Mouse (Mus musculus): ENCODE data around the gene Xpo6. TPM values are rescaled to one million over a fixed set of nuclear protein-coding genes. Genes with fewer than 3 reads are reported as not detected.

The Xpo6 gene
- polyA plus RNA-seq, 1 experiment from 2014 or later = 51.5 TPM

- no peaks in the 10 kb centered on the region for H3K4me1 ChIP-seq
- H3K36me3 ChIP-seq = peaks cover 69% of the 10 kb centered on the region
- H3K9me3 ChIP-seq (replicated peaks) = no peaks in the 10 kb centered on the region
- H3K27me3 ChIP-seq = no peaks in the 10 kb centered on the region
- H3K9ac ChIP-seq = no peak overlapping the region
- 82% methylated on average over 6 of the region's 6 CpGs for WGBS
- no peak for ATAC-seq (ENCODE audit: insufficient number of reproducible peaks, low FRiP score, low TSS enrichment, low read depth)
- no peak overlapping the region for H3K4me3 ChIP-seq (replicated peaks)
- no peak overlapping the region for H3K27ac ChIP-seq (replicated peaks)
- no peak overlapping the region for H3K4me2 ChIP-seq (replicated peaks)
Measured at GRCm38 (mm10) chr7:126168584-126168983, 31.7 kb downstream of the Xpo6 start.

GRCm38 (mm10) chr7:126167426-126167825 lies 32.9 kb downstream of the Xpo6 start:
- Histone ChIP-seq H3K9ac (no peak overlapping the region), H3K27ac (replicated peaks) (no peak overlapping the region), H3K4me1 (no peaks in the 10 kb centered on the region), H3K4me2 (replicated peaks) (no peak overlapping the region), H3K27me3 (no peaks in the 10 kb centered on the region), H3K36me3 (peaks cover 64% of the 10 kb centered on the region), H3K4me3 (replicated peaks) (no peak overlapping the region), H3K9me3 (replicated peaks) (no peaks in the 10 kb centered on the region)
- 27% methylated on average over 3 of the region's 3 CpGs for WGBS
- ATAC-seq (ENCODE audit: insufficient number of reproducible peaks, low FRiP score, low TSS enrichment, low read depth) = no peak

GRCm38 (mm10) chr7:126166571-126166970 lies 33.7 kb downstream of the Xpo6 start:
- no peaks in the 10 kb centered on the region for H3K9me3 ChIP-seq (replicated peaks)
- H3K27me3 ChIP-seq = no peaks in the 10 kb centered on the region
- ATAC-seq (ENCODE audit: insufficient number of reproducible peaks, low FRiP score, low TSS enrichment, low read depth) = no peak
- H3K4me2 ChIP-seq (replicated peaks) = no peak overlapping the region
- H3K4me3 ChIP-seq (replicated peaks) = no peak overlapping the region
- no peaks in the 10 kb centered on the region for H3K4me1 ChIP-seq
- no peak overlapping the region for H3K27ac ChIP-seq (replicated peaks)
- H3K9ac ChIP-seq = no peak overlapping the region
- H3K36me3 ChIP-seq = peaks cover 58% of the 10 kb centered on the region

GRCm38 (mm10) chr7:126158238-126158637 lies 42.1 kb downstream of the Xpo6 start:
- ATAC-seq (ENCODE audit: insufficient number of reproducible peaks, low FRiP score, low TSS enrichment, low read depth) = no peak

GRCm38 (mm10) chr7:126155746-126156145 lies 44.6 kb downstream of the Xpo6 start:
- ATAC-seq (ENCODE audit: insufficient number of reproducible peaks, low FRiP score, low TSS enrichment, low read depth) = no peak
- Histone ChIP-seq H3K4me3 (replicated peaks) (no peak overlapping the region), H3K36me3 (peaks cover 64% of the 10 kb centered on the region), H3K27ac (replicated peaks) (no peak overlapping the region), H3K27me3 (no peaks in the 10 kb centered on the region), H3K9ac (no peak overlapping the region), H3K9me3 (replicated peaks) (no peaks in the 10 kb centered on the region), H3K4me1 (no peaks in the 10 kb centered on the region), H3K4me2 (replicated peaks) (no peak overlapping the region)
- WGBS = 82% methylated on average over 1 of the region's 1 CpGs

More at GRCm38 (mm10) chr7:126158238-126158637, 42.1 kb downstream of the Xpo6 start:
- Histone ChIP-seq H3K4me2 (replicated peaks) (no peak overlapping the region), H3K4me3 (replicated peaks) (no peak overlapping the region), H3K9me3 (replicated peaks) (no peaks in the 10 kb centered on the region), H3K27ac (replicated peaks) (no peak overlapping the region), H3K36me3 (peaks cover 47% of the 10 kb centered on the region), H3K4me1 (no peaks in the 10 kb centered on the region), H3K9ac (no peak overlapping the region), H3K27me3 (no peaks in the 10 kb centered on the region)
- WGBS = 90% methylated on average over 3 of the region's 3 CpGs

GRCm38 (mm10) chr7:126154731-126155130 lies 45.6 kb downstream of the Xpo6 start:
- Histone ChIP-seq H3K4me1 (no peaks in the 10 kb centered on the region), H3K9me3 (replicated peaks) (no peaks in the 10 kb centered on the region), H3K9ac (no peak overlapping the region), H3K27me3 (no peaks in the 10 kb centered on the region), H3K4me2 (replicated peaks) (no peak overlapping the region), H3K4me3 (replicated peaks) (no peak overlapping the region), H3K27ac (replicated peaks) (no peak overlapping the region), H3K36me3 (peaks cover 60% of the 10 kb centered on the region)
- 90% methylated on average over 5 of the region's 5 CpGs for whole genome bisulfite sequencing
- no peak for ATAC-seq (ENCODE audit: insufficient number of reproducible peaks, low FRiP score, low TSS enrichment, low read depth)

GRCm38 (mm10) chr7:126152324-126152723 lies 48.0 kb downstream of the Xpo6 start:
- Histone ChIP-seq H3K4me3 (replicated peaks) (no peak overlapping the region), H3K36me3 (peaks cover 56% of the 10 kb centered on the region)

GRCm38 (mm10) chr7:126146156-126146555 lies 54.1 kb downstream of the Xpo6 start:
- H3K4me3 ChIP-seq (replicated peaks) = no peak overlapping the region
- no peak for ATAC-seq (ENCODE audit: insufficient number of reproducible peaks, low FRiP score, low TSS enrichment, low read depth)
- no peak overlapping the region for H3K4me2 ChIP-seq (replicated peaks)
- no peaks in the 10 kb centered on the region for H3K9me3 ChIP-seq (replicated peaks)
- no peaks in the 10 kb centered on the region for H3K27me3 ChIP-seq
- no peak overlapping the region for H3K9ac ChIP-seq
- WGBS = 84% methylated on average over 1 of the region's 1 CpGs
- H3K4me1 ChIP-seq = no peaks in the 10 kb centered on the region
- no peak overlapping the region for H3K27ac ChIP-seq (replicated peaks)
- H3K36me3 ChIP-seq = peaks cover 52% of the 10 kb centered on the region

More at GRCm38 (mm10) chr7:126152324-126152723, 48.0 kb downstream of the Xpo6 start:
- no peak for ATAC-seq (ENCODE audit: insufficient number of reproducible peaks, low FRiP score, low TSS enrichment, low read depth)
- no peaks in the 10 kb centered on the region for H3K27me3 ChIP-seq
- 89% methylated on average over 4 of the region's 4 CpGs for WGBS
- no peaks in the 10 kb centered on the region for H3K9me3 ChIP-seq (replicated peaks)
- H3K4me2 ChIP-seq (replicated peaks) = no peak overlapping the region
- no peak overlapping the region for H3K9ac ChIP-seq
- H3K27ac ChIP-seq (replicated peaks) = no peak overlapping the region
- no peaks in the 10 kb centered on the region for H3K4me1 ChIP-seq

GRCm38 (mm10) chr7:126144364-126144763 lies 55.9 kb downstream of the Xpo6 start:
- H3K36me3 ChIP-seq = peaks cover 58% of the 10 kb centered on the region
- no peaks in the 10 kb centered on the region for H3K27me3 ChIP-seq
- H3K4me2 ChIP-seq (replicated peaks) = no peak overlapping the region
- no peak overlapping the region for H3K9ac ChIP-seq
- no peaks in the 10 kb centered on the region for H3K9me3 ChIP-seq (replicated peaks)
- H3K27ac ChIP-seq (replicated peaks) = no peak overlapping the region
- no peaks in the 10 kb centered on the region for H3K4me1 ChIP-seq
- 76% methylated on average over 2 of the region's 2 CpGs for WGBS
- no peak overlapping the region for H3K4me3 ChIP-seq (replicated peaks)
- no peak for ATAC-seq (ENCODE audit: insufficient number of reproducible peaks, low FRiP score, low TSS enrichment, low read depth)

GRCm38 (mm10) chr7:126137850-126138249 lies 62.5 kb downstream of the Xpo6 start:
- no peaks in the 10 kb centered on the region for H3K9me3 ChIP-seq (replicated peaks)
- ATAC-seq (ENCODE audit: insufficient number of reproducible peaks, low FRiP score, low TSS enrichment, low read depth) = no peak
- no peak overlapping the region for H3K4me2 ChIP-seq (replicated peaks)
- peaks cover 47% of the 10 kb centered on the region for H3K36me3 ChIP-seq
- 90% methylated on average over 5 of the region's 5 CpGs for WGBS
- no peak overlapping the region for H3K4me3 ChIP-seq (replicated peaks)
- H3K27me3 ChIP-seq = no peaks in the 10 kb centered on the region
- no peak overlapping the region for H3K9ac ChIP-seq
- no peaks in the 10 kb centered on the region for H3K4me1 ChIP-seq
- no peak overlapping the region for H3K27ac ChIP-seq (replicated peaks)

GRCm38 (mm10) chr7:126135391-126135790 lies 64.9 kb downstream of the Xpo6 start:
- Histone ChIP-seq H3K4me2 (replicated peaks) (no peak overlapping the region), H3K4me3 (replicated peaks) (no peak overlapping the region), H3K9me3 (replicated peaks) (no peaks in the 10 kb centered on the region), H3K27ac (replicated peaks) (no peak overlapping the region), H3K36me3 (peaks cover 53% of the 10 kb centered on the region), H3K4me1 (no peaks in the 10 kb centered on the region), H3K27me3 (no peaks in the 10 kb centered on the region), H3K9ac (no peak overlapping the region)
- no peak for ATAC-seq (ENCODE audit: insufficient number of reproducible peaks, low FRiP score, low TSS enrichment, low read depth)
- WGBS = 82% methylated on average over 2 of the region's 2 CpGs

GRCm38 (mm10) chr7:126134634-126135321 lies 65.5 kb downstream of the Xpo6 start:
- Histone ChIP-seq H3K36me3 (peaks cover 53% of the 10 kb centered on the region), H3K9ac (no peak overlapping the region), H3K4me3 (replicated peaks) (no peak overlapping the region), H3K27ac (replicated peaks) (no peak overlapping the region), H3K4me1 (no peaks in the 10 kb centered on the region), H3K4me2 (replicated peaks) (no peak overlapping the region), H3K27me3 (no peaks in the 10 kb centered on the region), H3K9me3 (replicated peaks) (no peaks in the 10 kb centered on the region)
- 90% methylated on average over 4 of the region's 4 CpGs for WGBS
- no peak for ATAC-seq (ENCODE audit: insufficient number of reproducible peaks, low FRiP score, low TSS enrichment, low read depth)
